Mouse (Mus musculus): ENCODE measurements around the gene Gm20854. TPM values are rescaled to one million over a fixed set of nuclear protein-coding genes. Genes with fewer than 3 reads are reported as not detected.
"Not testable (repeated sequence)": the region's sequence is repeated elsewhere in the genome, so short reads cannot be mapped to it uniquely, and the experiment has no call there.

The Gm20854 gene
- total RNA-seq (2021) = not detected
- long read RNA-seq, experiment 1 = 0 reads
- long read RNA-seq, experiment 2 = 0 reads

DNA sequence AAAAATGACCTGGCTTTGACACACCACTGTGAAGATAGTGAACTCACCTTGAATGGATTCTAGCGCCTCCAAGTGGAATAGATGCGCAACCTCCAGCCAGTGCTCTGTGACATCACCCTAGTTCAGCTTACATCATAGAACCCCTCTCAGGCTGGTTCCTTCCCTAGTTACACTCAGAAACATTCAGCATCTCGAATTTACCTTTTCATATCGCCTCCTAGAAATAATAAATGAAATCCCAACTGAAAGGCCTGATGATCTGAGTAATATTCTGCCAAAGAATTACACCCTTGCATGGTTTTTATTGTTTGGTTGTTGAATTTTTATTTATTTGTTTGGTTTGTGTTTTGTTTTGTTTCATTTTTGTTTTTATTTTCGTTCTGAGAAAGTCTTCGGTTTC, at the start of gene Gm20854:
Gene Gm20854, minus strand, starts transcription at position 101 of the 400 bp plus-strand sequence.
- not testable (repeated sequence) for DNase-seq

Measured in adrenal gland, postnatal 36 days (tissue).